Mouse (Mus musculus) kidney, postnatal 36 days (tissue): ENCODE data around the gene Aicda.

Source experiments
- DNase-seq, 2 experiments: peaks; one replicate each; pipeline ENCODE4 v3.0.0; 2021 to 2022; ENCODE audit warnings: mixed read lengths in 2 of 2

Gene Aicda

GRCm38 (mm10) chr6:122601615-122602014 is 48.0 kb downstream of the Aicda start:
- no peak for DNase-seq

DNA sequence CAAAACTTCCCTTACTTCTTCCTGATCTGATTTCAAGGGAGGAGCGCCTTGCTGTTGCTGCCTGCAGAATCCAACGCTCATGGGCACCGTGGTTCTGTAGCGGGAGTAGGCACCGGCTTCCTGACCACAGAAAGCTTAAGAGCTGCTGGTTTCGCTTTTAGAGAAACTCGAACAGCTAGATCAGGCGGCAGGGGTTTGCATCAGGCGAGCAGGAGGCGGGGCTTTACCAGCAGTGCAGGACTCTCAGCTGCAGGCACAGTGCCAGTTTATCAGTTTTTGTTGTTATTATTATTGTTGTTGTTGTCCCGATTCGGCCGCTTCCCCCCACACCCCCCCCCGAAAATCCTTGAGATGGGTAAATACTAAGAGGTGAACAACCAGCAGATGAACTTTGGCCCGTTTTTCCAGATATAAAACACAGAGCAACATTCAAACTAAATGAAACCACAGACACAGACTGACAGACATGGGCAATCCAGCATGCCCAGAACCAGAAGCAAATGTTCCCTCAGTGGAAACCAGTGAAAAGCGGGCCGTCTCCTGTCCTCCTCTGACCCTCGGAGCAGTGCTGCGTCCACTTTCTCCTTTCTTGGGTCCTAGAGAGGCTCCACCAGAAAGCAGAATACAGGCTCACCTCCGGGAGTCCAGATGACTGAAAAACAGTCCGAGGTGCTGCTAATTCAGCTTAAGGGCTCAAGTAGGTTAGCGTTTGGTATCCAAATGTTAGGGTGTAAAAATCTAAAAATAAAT is 48.8 kb downstream of the Aicda start, which contains the start of gene Apobec1:
Gene Apobec1 (minus strand): TSS at position 203 of the 750 bp plus-strand sequence.
- peak; percentile 86 to 88 for DNase-seq

GRCm38 (mm10) chr6:122602992-122603322 is 49.4 kb downstream of the Aicda start:
- DNase-seq = no peak

- DNase-seq = no peak
Measured at GRCm38 (mm10) chr6:122604260-122604659, 50.7 kb downstream of the Aicda start.

- peak in 1 of 2 experiments; percentile 20 for DNase-seq
Measured at GRCm38 (mm10) chr6:122605483-122605882, 51.9 kb downstream of the Aicda start.

DNA sequence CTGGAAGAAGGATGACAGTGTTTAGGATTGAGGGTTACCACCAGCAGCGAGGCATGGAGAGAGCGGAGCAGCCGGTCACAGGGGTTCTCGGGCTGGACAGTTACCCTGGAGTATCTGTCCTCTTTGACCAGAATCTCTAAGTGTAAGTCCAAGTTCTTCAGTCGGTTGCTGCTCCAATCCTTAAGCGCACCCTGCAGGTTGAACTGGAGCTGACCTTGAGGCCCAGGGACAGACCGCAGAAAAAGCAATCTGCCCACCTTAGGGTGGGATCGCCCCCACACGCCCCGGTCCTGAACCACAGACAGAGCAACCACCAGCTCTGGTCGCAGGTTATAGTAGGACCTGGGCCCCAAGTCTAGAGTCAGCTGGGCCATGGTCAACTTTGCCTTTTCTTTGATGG is 53.1 kb downstream of the Aicda start:
- DNase-seq = no peak

DNA sequence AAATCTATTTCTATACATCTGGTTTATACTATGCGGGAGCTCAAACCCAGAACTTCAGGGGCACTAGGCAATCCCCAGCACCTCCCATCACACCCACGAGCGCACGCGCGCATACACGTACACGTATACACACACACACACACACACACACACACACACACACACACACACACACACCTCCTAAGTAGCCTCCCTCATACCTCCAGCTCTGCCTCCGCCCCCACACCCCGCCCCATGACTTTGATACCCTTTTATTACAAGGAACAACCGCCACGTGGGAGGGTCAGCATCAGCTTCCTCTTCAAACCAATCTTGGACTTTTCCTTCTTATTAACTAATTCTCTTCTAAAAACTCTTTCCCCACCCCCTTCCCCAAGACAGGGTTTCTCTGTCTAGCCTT is 54.1 kb downstream of the Aicda start:
- DNase-seq = no peak

GRCm38 (mm10) chr6:122608434-122609376 is 55.1 kb downstream of the Aicda start:
- DNase-seq = no peak

- no peak for DNase-seq
Measured at GRCm38 (mm10) chr6:122609377-122609728, 55.8 kb downstream of the Aicda start.

GRCm38 (mm10) chr6:122609771-122610170 is 56.2 kb downstream of the Aicda start, which contains the start of gene Gdf3:
Gene Gdf3, minus strand, starts transcription at chr6:122610087.
- DNase-seq = no peak

GRCm38 (mm10) chr6:122612426-122612825 is 58.8 kb downstream of the Aicda start:
- DNase-seq = no peak
